Mouse (Mus musculus) cortical plate, adult 2 months (tissue): ENCODE data around the gene Btbd17.

Experiments
- CTCF ChIP-seq: fragments of 200-500 bp; IDR thresholded peaks from 2 replicates; pipeline ENCODE4 v1.5.1; 2011; ENCODE audit warnings: mild to moderate bottlenecking, control low read depth, low read length; ENCODE audit not compliant: insufficient read depth; ENCODE audit errors: extremely low read depth
- POLR2A ChIP-seq: fragments of 200-500 bp; IDR thresholded peaks from 2 replicates; pipeline ENCODE4 v1.6.1; 2011; ENCODE audit warnings: mild to moderate bottlenecking, low read length, control low read depth; ENCODE audit not compliant: insufficient read depth; ENCODE audit errors: extremely low read depth

GRCm38 (mm10) chr11:114823199-114823725 is 27.5 kb upstream of the Btbd17 start:
- TF ChIP-seq POLR2A = no peak
- no peak for TF ChIP-seq CTCF
